Mouse (Mus musculus) lung, adult 2 months (tissue): Measurements from ENCODE around the gene Sost.

Experiments
- CTCF ChIP-seq: fragments of 200-500 bp; IDR thresholded peaks from 2 replicates; pipeline ENCODE4 v1.5.1; 2011; ENCODE audit warnings: mild to moderate bottlenecking, low read length, control low read depth; ENCODE audit not compliant: insufficient read depth
- POLR2A ChIP-seq: fragments of 200-500 bp; IDR thresholded peaks from 2 replicates; pipeline ENCODE4 v1.6.1; 2011; ENCODE audit warnings: low read depth, mild to moderate bottlenecking, control low read depth, low read length, borderline replicate concordance; ENCODE audit errors: extremely low read depth

DNA sequence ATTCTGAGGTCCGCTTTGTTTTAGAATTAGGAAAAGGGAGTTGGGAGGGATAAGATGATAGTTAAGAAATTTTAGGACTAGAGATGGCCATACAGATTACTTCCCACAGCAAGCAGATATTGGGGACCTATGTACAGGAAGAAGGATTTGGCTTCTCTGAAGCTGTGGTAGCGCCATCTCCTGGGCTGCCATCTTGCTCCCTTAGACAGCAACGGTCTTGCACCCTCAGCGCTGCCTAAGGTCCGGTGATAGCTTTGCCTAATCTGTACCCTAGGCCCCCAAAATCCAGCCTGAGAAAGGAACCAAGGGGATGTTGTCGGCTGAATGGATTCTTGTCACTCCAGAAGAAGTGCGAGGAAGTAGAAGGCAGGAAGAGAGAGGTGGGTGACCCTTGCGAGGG lies 53.2 kb downstream of the Sost start:
- no peak for TF ChIP-seq CTCF
- TF ChIP-seq POLR2A, result no peak
